Mouse (Mus musculus): ENCODE data around the gene Lbr.

DNA sequence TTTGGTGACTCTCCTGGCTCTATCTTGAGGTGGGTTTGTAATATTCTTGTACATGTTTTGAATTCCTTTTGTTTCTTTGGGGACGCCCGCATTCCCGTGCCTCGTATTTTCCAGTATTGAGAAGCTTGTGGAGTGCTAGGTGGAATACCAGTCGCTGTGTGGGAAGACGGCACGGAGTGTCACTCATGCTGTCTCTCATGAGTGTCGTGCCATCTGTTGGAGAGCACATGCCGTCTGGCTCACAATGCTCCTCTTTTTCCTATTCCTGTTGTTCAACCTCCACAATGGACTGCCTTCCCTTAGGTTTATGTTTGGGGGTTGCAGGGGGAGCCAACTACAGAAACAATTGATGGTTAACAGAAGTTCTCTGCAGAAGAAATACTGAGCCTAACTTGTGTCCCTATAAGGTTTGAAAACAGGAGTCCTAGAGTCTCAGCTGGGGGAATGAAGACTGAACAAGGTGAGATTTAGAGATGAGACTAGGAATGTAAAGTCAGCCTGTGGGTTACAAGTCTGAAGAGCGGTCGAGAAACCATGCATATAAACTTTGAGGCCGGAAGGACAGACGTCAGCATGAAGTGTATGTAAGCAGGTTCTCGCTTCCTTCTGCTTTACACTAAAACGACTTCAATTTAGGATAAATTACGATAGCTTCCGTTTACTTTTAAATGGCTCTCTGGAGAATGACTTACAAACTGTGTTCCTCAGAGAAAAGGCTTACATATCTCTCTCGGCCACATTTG, 31.2 kb downstream of the Lbr start:
- TF ChIP-seq POLR2A (IDR thresholded peaks at IDR 0.05; ENCODE audit: borderline replicate concordance, extremely low read depth, low read depth, low read length) (no peak), CTCF (IDR thresholded peaks at IDR 0.05; ENCODE audit: insufficient read depth, low read length) (no peak)

Measured in lung, adult 2 months (tissue).